Mouse (Mus musculus): ENCODE measurements at regions not wholly inside any gene's neighbourhood (a gene's known extent, or its start where the extent isn't known, plus 50 kb on each side); places are given as distances from the start of the nearest gene placed in this dataset.

DNA sequence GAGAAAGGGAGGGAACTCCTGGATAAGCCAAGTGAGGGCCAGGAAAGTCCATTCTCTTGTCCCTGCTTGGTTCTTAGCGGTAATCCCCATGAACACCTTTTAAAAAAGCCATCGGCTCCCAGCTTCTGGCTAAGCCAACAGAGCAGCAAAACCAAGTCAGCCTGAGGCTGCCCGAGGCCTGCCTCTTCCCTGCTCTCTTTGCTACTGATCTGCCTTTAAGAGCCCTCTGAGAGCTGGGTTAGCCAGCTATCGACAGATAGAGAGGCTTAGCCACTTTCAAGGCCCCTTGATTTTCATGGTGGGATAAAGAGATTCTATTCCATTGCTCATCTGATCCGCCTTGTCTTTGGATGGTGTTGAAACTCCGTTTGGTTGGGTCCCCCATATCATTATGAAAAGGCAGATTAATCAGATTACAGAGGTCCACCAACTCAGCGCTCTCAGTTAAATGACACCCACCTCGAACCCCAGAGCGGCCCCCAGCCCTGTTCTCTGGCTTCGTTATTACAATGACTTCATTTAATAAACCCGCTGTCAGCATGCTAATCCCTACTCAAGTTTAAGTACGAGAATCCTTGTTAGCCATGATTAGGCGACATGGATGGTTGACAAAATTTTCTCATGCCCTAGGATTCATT is 66.1 kb downstream of the Slc4a3 start:
- DNase-seq (ENCODE audit: low read depth, low spot score): no peak

DNA sequence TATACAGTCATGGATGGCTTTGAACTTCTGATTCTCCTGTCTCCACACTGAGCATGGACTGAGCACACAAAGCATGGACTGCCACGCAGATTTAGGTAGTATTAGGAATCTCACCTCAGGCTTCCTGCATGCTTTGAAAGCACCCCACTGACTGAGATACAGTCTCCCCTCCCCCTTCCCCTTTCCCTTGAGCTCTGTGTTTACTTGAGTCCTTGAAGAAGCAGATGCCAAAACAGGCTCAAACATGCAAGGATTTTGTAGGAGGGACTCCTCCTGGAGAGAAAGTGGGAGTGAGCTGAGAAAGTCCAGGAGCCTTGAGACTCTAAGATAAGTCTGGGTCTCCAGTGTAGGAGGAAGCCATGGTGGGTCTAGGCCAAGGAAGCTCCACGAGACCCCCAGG is 67.1 kb downstream of the Slc4a3 start:
- no peak for DNase-seq (ENCODE audit: low read depth, low spot score)

- no peak for DNase-seq (ENCODE audit: low read depth, low spot score)
Measured at GRCm38 (mm10) chr1:75616971-75617370, 70.9 kb downstream of the Slc4a3 start.

- DNase-seq (ENCODE audit: low read depth, low spot score): no peak
Measured at GRCm38 (mm10) chr1:75618367-75618790, 72.3 kb downstream of the Slc4a3 start.

- no peak for DNase-seq (ENCODE audit: low read depth, low spot score)
Measured at GRCm38 (mm10) chr1:75630287-75630686, 84.2 kb downstream of the Slc4a3 start.

- no peak for DNase-seq (ENCODE audit: low read depth, low spot score)
Measured at GRCm38 (mm10) chr1:75631729-75632128, 85.7 kb downstream of the Slc4a3 start.

GRCm38 (mm10) chr1:75635591-75635990 is 89.5 kb downstream of the Slc4a3 start:
- no peak for DNase-seq (ENCODE audit: low read depth, low spot score)

- DNase-seq (ENCODE audit: low read depth, low spot score): no peak
Measured at GRCm38 (mm10) chr1:75639031-75640001, 93.2 kb downstream of the Slc4a3 start.

- no peak for DNase-seq (ENCODE audit: low read depth, low spot score)
Measured at GRCm38 (mm10) chr1:75642496-75642895, 96.4 kb downstream of the Slc4a3 start.

GRCm38 (mm10) chr1:75652547-75652946 is 106.5 kb downstream of the Slc4a3 start:
- DNase-seq (ENCODE audit: low read depth, low spot score): no peak

- no peak for DNase-seq (ENCODE audit: low read depth, low spot score)
Measured at GRCm38 (mm10) chr1:75652987-75653573, 107.0 kb downstream of the Slc4a3 start.

- DNase-seq (ENCODE audit: low read depth, low spot score): peak; percentile 59
Measured at GRCm38 (mm10) chr1:75653671-75654076, 107.6 kb downstream of the Slc4a3 start.

GRCm38 (mm10) chr1:75656592-75656991 is 110.5 kb downstream of the Slc4a3 start:
- DNase-seq (ENCODE audit: low read depth, low spot score): no peak

DNA sequence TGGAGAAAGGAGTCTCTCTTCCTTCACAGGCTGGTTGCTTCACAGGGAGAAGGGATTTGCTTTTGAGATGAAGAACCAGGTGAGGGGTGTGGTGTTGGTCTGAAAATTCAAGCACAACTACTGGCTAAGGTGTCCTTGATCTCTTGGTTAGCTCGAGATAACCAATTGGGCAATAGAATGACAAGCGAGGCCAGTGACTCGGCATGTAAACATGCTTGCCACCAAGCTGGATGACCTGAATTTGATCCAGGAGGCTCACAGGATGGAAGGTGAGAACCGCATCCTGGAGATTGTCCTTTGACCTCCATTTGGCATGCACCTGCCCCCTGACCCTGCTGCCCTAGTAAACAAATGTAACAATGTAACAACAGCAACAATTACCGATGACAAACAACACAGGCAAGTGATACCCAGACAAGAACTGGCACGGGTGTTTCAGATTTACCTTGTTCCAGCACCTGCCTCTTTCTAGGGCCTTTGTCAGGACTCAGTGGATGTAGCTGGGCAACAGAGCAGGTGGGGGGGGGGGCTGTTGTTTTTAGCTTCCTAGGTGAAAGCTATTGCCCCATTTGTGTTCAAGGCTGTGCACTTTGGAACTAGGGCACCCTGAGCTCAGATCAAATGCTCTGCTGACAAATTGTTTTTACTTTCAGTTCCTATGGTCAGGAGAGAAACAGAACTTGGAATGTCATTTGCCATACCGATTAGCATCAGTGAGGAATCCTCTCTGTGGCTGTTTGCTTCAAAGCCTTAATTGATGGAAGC is 114.5 kb downstream of the Slc4a3 start:
- DNase-seq (ENCODE audit: low read depth, low spot score): no peak

DNA sequence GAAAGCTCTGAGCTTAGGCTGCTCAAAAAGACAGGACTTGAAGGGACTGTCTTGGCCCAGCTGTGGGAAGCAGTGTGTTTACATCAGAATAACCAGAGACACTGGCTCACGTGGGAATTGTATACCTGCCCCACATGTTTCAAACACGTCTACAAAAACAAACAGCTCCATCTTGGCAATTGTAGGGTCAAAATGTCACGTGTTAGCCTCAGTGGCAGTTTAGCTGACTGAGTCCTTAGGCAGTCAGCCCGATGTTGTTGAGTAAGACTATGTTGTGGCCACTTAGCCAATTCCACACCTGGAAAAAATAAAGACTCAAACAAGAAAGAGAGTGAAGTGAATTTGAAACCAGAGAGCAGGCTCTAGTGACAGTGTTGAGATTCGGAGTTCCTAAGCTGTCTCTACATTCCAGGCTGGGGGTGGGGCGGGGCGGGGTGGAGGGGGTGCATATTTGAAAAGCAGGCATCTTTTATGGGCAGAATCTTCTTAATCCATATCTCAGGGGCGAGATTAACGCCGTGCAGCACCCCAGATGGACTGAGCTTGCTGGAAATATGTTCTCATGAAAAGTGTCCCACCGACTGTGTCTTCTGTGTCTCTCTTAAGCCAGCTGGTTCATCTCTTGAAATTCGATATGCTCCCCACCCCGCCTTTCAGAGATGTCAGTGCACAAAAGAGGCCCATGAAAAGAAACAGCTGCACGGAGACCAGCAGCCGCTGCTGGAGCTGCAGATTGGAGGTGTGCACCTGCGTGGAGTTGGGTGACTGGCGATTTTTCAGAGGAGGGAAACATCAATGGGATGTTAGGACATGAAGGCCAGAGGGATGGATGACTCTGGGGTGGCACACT is 116.3 kb downstream of the Slc4a3 start:
- no peak for DNase-seq (ENCODE audit: low read depth, low spot score)

GRCm38 (mm10) chr1:75667736-75668269 is 121.7 kb downstream of the Slc4a3 start:
- no peak for DNase-seq (ENCODE audit: low read depth, low spot score)

DNA sequence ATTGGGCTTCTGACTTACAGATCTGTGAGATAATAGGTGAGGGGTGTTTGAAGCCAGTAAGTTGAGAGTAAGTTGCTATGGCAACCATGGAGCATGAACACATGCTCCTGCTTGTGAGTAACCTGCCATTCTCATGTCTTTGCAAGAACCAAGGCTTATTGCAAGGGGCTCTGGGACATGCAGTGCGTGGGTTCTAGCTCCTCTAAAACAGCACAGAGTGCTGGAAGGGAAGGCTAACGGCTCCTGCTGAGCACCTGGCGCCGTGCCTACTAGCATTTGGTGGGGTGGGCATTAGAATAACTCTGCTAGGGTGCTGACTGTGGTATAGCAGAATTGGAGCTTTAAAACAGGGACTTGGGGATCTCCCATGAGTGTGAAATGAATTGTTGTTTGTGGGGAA is 130.2 kb downstream of the Slc4a3 start:
- no peak for DNase-seq (ENCODE audit: low read depth, low spot score)

GRCm38 (mm10) chr1:75677695-75678094 is 131.6 kb downstream of the Slc4a3 start:
- DNase-seq (ENCODE audit: low read depth, low spot score): no peak

GRCm38 (mm10) chr1:75678279-75678678 is 132.2 kb downstream of the Slc4a3 start:
- DNase-seq (ENCODE audit: low read depth, low spot score): no peak

- DNase-seq (ENCODE audit: low read depth, low spot score): no peak
Measured at GRCm38 (mm10) chr1:75680366-75680765, 134.3 kb downstream of the Slc4a3 start.
